Mouse (Mus musculus): ENCODE measurements at regions not wholly inside any gene's neighbourhood (a gene's known extent, or its start where the extent isn't known, plus 50 kb on each side); places are given as distances from the start of the nearest gene placed in this dataset.

- no peaks in the 10 kb centered on the region for H3K9me3 ChIP-seq (ENCODE audit: low read depth, low read length)
- H3K4me1 ChIP-seq (ENCODE audit: insufficient read depth): no peaks in the 10 kb centered on the region
- no peak overlapping the region for H3K9ac ChIP-seq
- H3K27ac ChIP-seq (ENCODE audit: low read depth): no peak overlapping the region
- WGBS: 50% methylated on average over 3 of the region's 3 CpGs
- H3K4me3 ChIP-seq (ENCODE audit: low read depth, low read length): no peak overlapping the region
- DNase-seq (peak; percentile 38), ATAC-seq (ENCODE audit: insufficient read depth) (no peak)
- no peak for TF ChIP-seq CTCF (IDR thresholded peaks at IDR 0.05; ENCODE audit: low read depth)
- no peaks in the 10 kb centered on the region for H3K36me3 ChIP-seq (ENCODE audit: insufficient read depth)
- H3K4me2 ChIP-seq: no peak overlapping the region
- H3K27me3 ChIP-seq (ENCODE audit: insufficient read depth, low read length): no peaks in the 10 kb centered on the region
Observed at GRCm38 (mm10) chr9:86961663-86962062, 53.7 kb upstream of the Ripply2 start.

GRCm38 (mm10) chr9:86957076-86957475, 58.3 kb upstream of the Ripply2 start:
- ATAC-seq (ENCODE audit: insufficient read depth): no peak

GRCm38 (mm10) chr9:86955720-86956119, 59.6 kb upstream of the Ripply2 start:
- Histone ChIP-seq H3K27me3 (ENCODE audit: insufficient read depth, low read length) (no peaks in the 10 kb centered on the region), H3K27ac (ENCODE audit: low read depth) (no peak overlapping the region), H3K4me1 (ENCODE audit: insufficient read depth) (no peaks in the 10 kb centered on the region), H3K9me3 (ENCODE audit: low read depth, low read length) (no peaks in the 10 kb centered on the region), H3K4me3 (ENCODE audit: low read depth, low read length) (no peak overlapping the region), H3K36me3 (ENCODE audit: insufficient read depth) (no peaks in the 10 kb centered on the region), H3K9ac (no peak overlapping the region), H3K4me2 (no peak overlapping the region)
- DNase-seq (no peak), ATAC-seq (ENCODE audit: insufficient read depth) (no peak)
- 83% methylated on average over 3 of the region's 3 CpGs for WGBS
- TF ChIP-seq CTCF (IDR thresholded peaks at IDR 0.05; ENCODE audit: low read depth): peak; percentile 55

More at GRCm38 (mm10) chr9:86957076-86957475, 58.3 kb upstream of the Ripply2 start:
- no peaks in the 10 kb centered on the region for H3K27me3 ChIP-seq (ENCODE audit: insufficient read depth, low read length)
- H3K9me3 ChIP-seq (ENCODE audit: low read depth, low read length): no peaks in the 10 kb centered on the region
- no peak overlapping the region for H3K27ac ChIP-seq (ENCODE audit: low read depth)
- WGBS: 78% methylated on average over 1 of the region's 1 CpGs
- H3K9ac ChIP-seq: no peak overlapping the region
- DNase-seq: no peak
- no peak overlapping the region for H3K4me2 ChIP-seq
- H3K4me1 ChIP-seq (ENCODE audit: insufficient read depth): no peaks in the 10 kb centered on the region
- TF ChIP-seq CTCF (IDR thresholded peaks at IDR 0.05; ENCODE audit: low read depth): no peak
- H3K4me3 ChIP-seq (ENCODE audit: low read depth, low read length): no peak overlapping the region
- no peaks in the 10 kb centered on the region for H3K36me3 ChIP-seq (ENCODE audit: insufficient read depth)

- Histone ChIP-seq H3K4me1 (ENCODE audit: insufficient read depth) (no peaks in the 10 kb centered on the region), H3K4me2 (no peak overlapping the region), H3K9ac (no peak overlapping the region), H3K27me3 (ENCODE audit: insufficient read depth, low read length) (no peaks in the 10 kb centered on the region), H3K27ac (ENCODE audit: low read depth) (no peak overlapping the region), H3K36me3 (ENCODE audit: insufficient read depth) (no peaks in the 10 kb centered on the region), H3K4me3 (ENCODE audit: low read depth, low read length) (no peak overlapping the region), H3K9me3 (ENCODE audit: low read depth, low read length) (no peaks in the 10 kb centered on the region)
- no peak for TF ChIP-seq CTCF (IDR thresholded peaks at IDR 0.05; ENCODE audit: low read depth)
- ATAC-seq (ENCODE audit: insufficient read depth) (peak; percentile 52; the same call in 1 of the 2 replicates), DNase-seq (peak; percentile 10)
- 33% methylated on average over 11 of the region's 11 CpGs for WGBS
Observed at GRCm38 (mm10) chr9:86951958-86952509, 63.3 kb upstream of the Ripply2 start.

- no peak overlapping the region for H3K4me3 ChIP-seq (ENCODE audit: low read depth, low read length)
- no peak for TF ChIP-seq CTCF (IDR thresholded peaks at IDR 0.05; ENCODE audit: low read depth)
- DNase-seq: peak; percentile 38
- H3K4me1 ChIP-seq (ENCODE audit: insufficient read depth): no peaks in the 10 kb centered on the region
- no peak overlapping the region for H3K27ac ChIP-seq (ENCODE audit: low read depth)
- 20% methylated on average over 1 of the region's 1 CpGs for WGBS
- no peaks in the 10 kb centered on the region for H3K9me3 ChIP-seq (ENCODE audit: low read depth, low read length)
- H3K27me3 ChIP-seq (ENCODE audit: insufficient read depth, low read length): no peaks in the 10 kb centered on the region
- H3K4me2 ChIP-seq: no peak overlapping the region
- H3K9ac ChIP-seq: no peak overlapping the region
- no peaks in the 10 kb centered on the region for H3K36me3 ChIP-seq (ENCODE audit: insufficient read depth)
- no peak for ATAC-seq (ENCODE audit: insufficient read depth)
Observed at GRCm38 (mm10) chr9:86949885-86950284, 65.5 kb upstream of the Ripply2 start.

- no peak for TF ChIP-seq CTCF (IDR thresholded peaks at IDR 0.05; ENCODE audit: low read depth)
- H3K27ac ChIP-seq (ENCODE audit: low read depth): no peak overlapping the region
Observed at GRCm38 (mm10) chr9:86931196-86931595, 50.7 kb upstream of the Snap91 start.

More at GRCm38 (mm10) chr9:86931196-86931595, 50.7 kb upstream of the Snap91 start:
- H3K36me3 ChIP-seq (ENCODE audit: insufficient read depth): no peaks in the 10 kb centered on the region
- H3K4me3 ChIP-seq (ENCODE audit: low read depth, low read length): no peak overlapping the region
- H3K9me3 ChIP-seq (ENCODE audit: low read depth, low read length): no peaks in the 10 kb centered on the region
- no peak overlapping the region for H3K4me2 ChIP-seq
- no peak for ATAC-seq (ENCODE audit: insufficient read depth)
- H3K27me3 ChIP-seq (ENCODE audit: insufficient read depth, low read length): no peaks in the 10 kb centered on the region
- H3K4me1 ChIP-seq (ENCODE audit: insufficient read depth): no peaks in the 10 kb centered on the region
- no peak for DNase-seq
- no peak overlapping the region for H3K9ac ChIP-seq
- 54% methylated on average over 3 of the region's 3 CpGs for WGBS
